Mouse (Mus musculus): Measurements from ENCODE around the gene Prrt4.

DNA sequence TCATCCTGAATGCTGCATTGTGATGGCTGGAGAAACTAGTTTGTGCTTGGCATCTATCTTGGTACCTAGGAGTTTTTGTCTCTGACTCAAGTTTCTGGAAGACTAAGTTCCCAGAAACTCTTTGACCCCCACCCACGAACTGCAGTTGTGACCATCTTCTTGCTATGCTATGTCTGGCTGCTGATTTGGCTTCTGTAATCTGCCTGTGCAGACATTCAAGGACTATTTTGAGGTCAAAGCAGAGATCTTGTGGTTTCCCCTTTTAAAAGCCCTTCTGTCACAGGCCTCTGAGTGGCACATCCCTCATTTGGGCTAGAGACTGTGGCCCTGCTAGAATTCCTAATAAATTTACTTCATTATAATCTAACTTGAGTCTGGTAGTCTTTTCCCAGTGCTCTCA is 8.6 kb upstream of the Prrt4 start:
- no peak for TF ChIP-seq POLR2A (IDR thresholded peaks at IDR 0.05; ENCODE audit: extremely low read depth, insufficient read depth, low read length)
- TF ChIP-seq CTCF (IDR thresholded peaks at IDR 0.05; ENCODE audit: low read depth, low read length), result no peak

Data from liver, adult 2 months (tissue).